Mouse (Mus musculus): Measurements from ENCODE around the gene Scyl1. TPM values are rescaled to one million over a fixed set of nuclear protein-coding genes. Genes with fewer than 3 reads are reported as not detected.

Scyl1 gene
- polyA plus RNA-seq, 1 experiment from 2014 or later: 56.9 TPM

- Histone ChIP-seq H3K4me1 (ENCODE audit: control insufficient read depth in 2 of 2, insufficient read depth in 2 of 2, low read length in 2 of 2) (peaks cover 0 to 1% of the 10 kb centered on the region in 2 experiments; a peak in 1 of 4 replicates), H3K27ac (replicated peaks in 1 of 2; ENCODE audit: control insufficient read depth in 1 of 2, insufficient read depth in 1 of 2, low read depth in 2 of 2, low read length in 2 of 2) (no peak overlapping the region), H3K27me3 (ENCODE audit: control insufficient read depth, insufficient read depth, low read length) (no peaks in the 10 kb centered on the region), H3K4me2 (ENCODE audit: low read length) (no peak overlapping the region), H3K9me3 (ENCODE audit: control insufficient read depth, low read length) (no peaks in the 10 kb centered on the region), H3K4me3 (ENCODE audit: control insufficient read depth in 1 of 2, insufficient read depth in 1 of 2, low read depth in 1 of 2, low read length in 2 of 2) (no peak overlapping the region), H3K36me3 (ENCODE audit: control insufficient read depth, insufficient read depth, low read length) (no peaks in the 10 kb centered on the region), H3K9ac (ENCODE audit: low read length) (no peak overlapping the region)
- no peak for ATAC-seq (ENCODE audit: insufficient number of reproducible peaks, insufficient read depth, low FRiP score, low read depth)
- 82% methylated on average over 6 of the region's 6 CpGs for WGBS
Observed at GRCm38 (mm10) chr19:5781532-5781931, 10.3 kb upstream of the Scyl1 start.

GRCm38 (mm10) chr19:5780203-5780602 is 9.0 kb upstream of the Scyl1 start:
- H3K4me3 ChIP-seq (ENCODE audit: control insufficient read depth in 1 of 2, insufficient read depth in 1 of 2, low read depth in 1 of 2, low read length in 2 of 2): no peak overlapping the region
- no peaks in the 10 kb centered on the region for H3K4me1 ChIP-seq (ENCODE audit: control insufficient read depth in 2 of 2, insufficient read depth in 2 of 2, low read length in 2 of 2)
- no peaks in the 10 kb centered on the region for H3K27me3 ChIP-seq (ENCODE audit: control insufficient read depth, insufficient read depth, low read length)
- no peaks in the 10 kb centered on the region for H3K36me3 ChIP-seq (ENCODE audit: control insufficient read depth, insufficient read depth, low read length)
- no peak overlapping the region for H3K4me2 ChIP-seq (ENCODE audit: low read length)
- H3K27ac ChIP-seq (replicated peaks in 1 of 2; ENCODE audit: control insufficient read depth in 1 of 2, insufficient read depth in 1 of 2, low read depth in 2 of 2, low read length in 2 of 2): no peak overlapping the region
- H3K9ac ChIP-seq (ENCODE audit: low read length): no peak overlapping the region
- ATAC-seq (ENCODE audit: insufficient number of reproducible peaks, insufficient read depth, low FRiP score, low read depth): no peak
- WGBS: 56% methylated on average over 7 of the region's 7 CpGs
- no peaks in the 10 kb centered on the region for H3K9me3 ChIP-seq (ENCODE audit: control insufficient read depth, low read length)

GRCm38 (mm10) chr19:5778312-5778711 is 7.1 kb upstream of the Scyl1 start:
- no peak overlapping the region for H3K4me3 ChIP-seq (ENCODE audit: control insufficient read depth in 1 of 2, insufficient read depth in 1 of 2, low read depth in 1 of 2, low read length in 2 of 2)
- no peak overlapping the region for H3K4me2 ChIP-seq (ENCODE audit: low read length)
- no peak overlapping the region for H3K9ac ChIP-seq (ENCODE audit: low read length)
- ATAC-seq (ENCODE audit: insufficient number of reproducible peaks, insufficient read depth, low FRiP score, low read depth): no peak
- no peaks in the 10 kb centered on the region for H3K27me3 ChIP-seq (ENCODE audit: control insufficient read depth, insufficient read depth, low read length)
- H3K9me3 ChIP-seq (ENCODE audit: control insufficient read depth, low read length): no peaks in the 10 kb centered on the region
- H3K27ac ChIP-seq (replicated peaks in 1 of 2; ENCODE audit: control insufficient read depth in 1 of 2, insufficient read depth in 1 of 2, low read depth in 2 of 2, low read length in 2 of 2): no peak overlapping the region
- H3K4me1 ChIP-seq (ENCODE audit: control insufficient read depth in 2 of 2, insufficient read depth in 2 of 2, low read length in 2 of 2): no peaks in the 10 kb centered on the region
- H3K36me3 ChIP-seq (ENCODE audit: control insufficient read depth, insufficient read depth, low read length): no peaks in the 10 kb centered on the region
- WGBS: 55% methylated on average over 8 of the region's 8 CpGs

GRCm38 (mm10) chr19:5777387-5778032 is 6.3 kb upstream of the Scyl1 start:
- no peaks in the 10 kb centered on the region for H3K27me3 ChIP-seq (ENCODE audit: control insufficient read depth, insufficient read depth, low read length)
- no peak for ATAC-seq (ENCODE audit: insufficient number of reproducible peaks, insufficient read depth, low FRiP score, low read depth)
- H3K27ac ChIP-seq (replicated peaks in 1 of 2; ENCODE audit: control insufficient read depth in 1 of 2, insufficient read depth in 1 of 2, low read depth in 2 of 2, low read length in 2 of 2): no peak overlapping the region
- no peak overlapping the region; the same call in 1 of the 2 replicates for H3K9ac ChIP-seq (ENCODE audit: low read length)
- no peaks in the 10 kb centered on the region for H3K4me1 ChIP-seq (ENCODE audit: control insufficient read depth in 2 of 2, insufficient read depth in 2 of 2, low read length in 2 of 2)
- no peaks in the 10 kb centered on the region for H3K9me3 ChIP-seq (ENCODE audit: control insufficient read depth, low read length)
- H3K36me3 ChIP-seq (ENCODE audit: control insufficient read depth, insufficient read depth, low read length): no peaks in the 10 kb centered on the region
- no peak overlapping the region for H3K4me2 ChIP-seq (ENCODE audit: low read length)
- 79% methylated on average over 9 of the region's 9 CpGs for WGBS
- H3K4me3 ChIP-seq (ENCODE audit: control insufficient read depth in 1 of 2, insufficient read depth in 1 of 2, low read depth in 1 of 2, low read length in 2 of 2): no peak overlapping the region

GRCm38 (mm10) chr19:5770311-5770710 is 908 bp downstream of the Scyl1 start:
- WGBS: 43% methylated on average over 9 of the region's 9 CpGs
- Histone ChIP-seq H3K27me3 (ENCODE audit: control insufficient read depth, insufficient read depth, low read length) (no peaks in the 10 kb centered on the region), H3K27ac (replicated peaks in 1 of 2; ENCODE audit: control insufficient read depth in 1 of 2, insufficient read depth in 1 of 2, low read depth in 2 of 2, low read length in 2 of 2) (peak overlapping the region in 1 of 2 experiments; percentile 78; a peak in 2 of 4 replicates), H3K9ac (ENCODE audit: low read length) (peak overlapping the region; percentile 82), H3K4me1 (ENCODE audit: control insufficient read depth in 2 of 2, insufficient read depth in 2 of 2, low read length in 2 of 2) (peaks cover 8 to 11% of the 10 kb centered on the region in 2 experiments), H3K9me3 (ENCODE audit: control insufficient read depth, low read length) (no peaks in the 10 kb centered on the region), H3K4me2 (ENCODE audit: low read length) (peak overlapping the region; percentile 83), H3K36me3 (ENCODE audit: control insufficient read depth, insufficient read depth, low read length) (peaks cover 47% of the 10 kb centered on the region), H3K4me3 (ENCODE audit: control insufficient read depth in 1 of 2, insufficient read depth in 1 of 2, low read depth in 1 of 2, low read length in 2 of 2) (peak overlapping the region; percentile 65 to 77)
- no peak for ATAC-seq (ENCODE audit: insufficient number of reproducible peaks, insufficient read depth, low FRiP score, low read depth)

GRCm38 (mm10) chr19:5767271-5767670 is 3.9 kb downstream of the Scyl1 start:
- Histone ChIP-seq H3K4me2 (ENCODE audit: low read length) (no peak overlapping the region), H3K36me3 (ENCODE audit: control insufficient read depth, insufficient read depth, low read length) (peaks cover 77% of the 10 kb centered on the region), H3K9ac (ENCODE audit: low read length) (no peak overlapping the region), H3K27ac (replicated peaks in 1 of 2; ENCODE audit: control insufficient read depth in 1 of 2, insufficient read depth in 1 of 2, low read depth in 2 of 2, low read length in 2 of 2) (no peak overlapping the region), H3K4me3 (ENCODE audit: control insufficient read depth in 1 of 2, insufficient read depth in 1 of 2, low read depth in 1 of 2, low read length in 2 of 2) (no peak overlapping the region), H3K27me3 (ENCODE audit: control insufficient read depth, insufficient read depth, low read length) (no peaks in the 10 kb centered on the region), H3K4me1 (ENCODE audit: control insufficient read depth in 2 of 2, insufficient read depth in 2 of 2, low read length in 2 of 2) (peaks cover 8 to 11% of the 10 kb centered on the region in 2 experiments), H3K9me3 (ENCODE audit: control insufficient read depth, low read length) (no peaks in the 10 kb centered on the region)
- no peak for ATAC-seq (ENCODE audit: insufficient number of reproducible peaks, insufficient read depth, low FRiP score, low read depth)
- 82% methylated on average over 4 of the region's 4 CpGs for WGBS

- Histone ChIP-seq H3K9ac (ENCODE audit: low read length) (no peak overlapping the region), H3K4me2 (ENCODE audit: low read length) (no peak overlapping the region), H3K4me1 (ENCODE audit: control insufficient read depth in 2 of 2, insufficient read depth in 2 of 2, low read length in 2 of 2) (no peaks in the 10 kb centered on the region), H3K27ac (replicated peaks in 1 of 2; ENCODE audit: control insufficient read depth in 1 of 2, insufficient read depth in 1 of 2, low read depth in 2 of 2, low read length in 2 of 2) (no peak overlapping the region), H3K9me3 (ENCODE audit: control insufficient read depth, low read length) (no peaks in the 10 kb centered on the region), H3K27me3 (ENCODE audit: control insufficient read depth, insufficient read depth, low read length) (no peaks in the 10 kb centered on the region), H3K4me3 (ENCODE audit: control insufficient read depth in 1 of 2, insufficient read depth in 1 of 2, low read depth in 1 of 2, low read length in 2 of 2) (no peak overlapping the region), H3K36me3 (ENCODE audit: control insufficient read depth, insufficient read depth, low read length) (peaks cover 98% of the 10 kb centered on the region)
- WGBS: 88% methylated on average over 6 of the region's 6 CpGs
- ATAC-seq (ENCODE audit: insufficient number of reproducible peaks, insufficient read depth, low FRiP score, low read depth): no peak
Observed at GRCm38 (mm10) chr19:5763163-5763562, 8.1 kb downstream of the Scyl1 start.
